Mouse (Mus musculus) liver, adult (tissue): ENCODE results near the gene Fam189a1.

Experiments
- GATA4 ChIP-seq: IDR thresholded peaks from 2 replicates; pipeline ENCODE4 v1.6.1; 2014; ENCODE audit warnings: mild to moderate bottlenecking, low read length; ENCODE audit not compliant: insufficient replicate concordance

The Fam189a1 gene

DNA sequence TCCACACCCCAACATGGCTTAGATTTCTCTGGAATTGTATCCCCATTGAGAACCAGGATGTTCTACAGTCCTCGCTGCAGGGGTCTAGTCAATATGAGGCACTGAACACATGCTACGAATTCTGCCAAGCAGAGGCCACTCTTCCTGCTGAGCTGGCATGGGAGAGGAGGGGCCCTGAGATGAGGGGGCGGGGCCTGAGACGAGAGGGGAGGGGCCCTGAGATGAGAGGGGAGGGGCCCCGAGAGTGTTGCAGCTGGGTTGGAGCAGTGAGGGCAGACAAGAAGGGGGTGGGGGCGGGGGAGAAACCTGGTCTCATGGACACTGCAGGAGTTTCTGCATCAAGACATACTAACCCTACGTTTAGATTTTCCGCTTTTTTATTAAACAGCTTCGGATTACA lies 82.2 kb downstream of the Fam189a1 start:
- TF ChIP-seq GATA4 = no peak

DNA sequence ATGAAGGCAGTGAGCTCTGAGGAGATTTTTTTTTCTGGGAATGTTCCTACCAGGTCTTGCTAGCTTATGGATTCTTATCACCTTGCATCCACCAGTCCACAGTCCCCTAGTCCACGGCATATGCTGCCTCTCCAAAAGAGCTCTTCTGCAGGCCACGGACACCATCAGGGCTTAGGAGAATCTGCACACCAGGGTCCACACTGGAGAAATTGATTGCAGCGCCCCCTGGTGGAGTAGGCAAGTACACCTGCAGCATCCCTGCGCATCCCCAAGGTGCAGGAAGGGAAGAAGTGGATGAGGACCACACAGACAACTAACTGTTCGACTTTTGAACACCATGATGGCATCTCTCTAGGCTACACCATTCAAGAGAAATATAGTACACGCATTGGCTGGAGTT lies 82.8 kb downstream of the Fam189a1 start:
- TF ChIP-seq GATA4 = no peak

DNA sequence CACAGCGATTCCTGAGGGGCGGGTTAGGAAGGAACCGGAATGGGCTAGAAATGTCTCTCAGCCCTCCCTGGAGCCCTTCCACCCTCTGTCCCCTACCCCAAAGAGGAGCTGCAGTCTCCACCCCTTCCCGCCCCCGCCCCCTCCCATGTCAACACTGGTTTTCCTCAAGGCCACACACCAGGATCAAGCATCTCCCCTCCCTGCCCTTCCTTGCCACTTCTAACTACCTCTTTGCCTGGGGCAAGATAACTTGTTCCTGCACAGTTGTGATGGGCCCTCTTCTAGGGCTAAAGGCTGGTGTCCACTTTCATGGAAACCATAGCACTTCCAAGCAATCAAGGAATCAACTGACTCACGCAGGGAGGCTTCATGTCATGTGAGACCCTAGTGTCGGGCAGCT lies 90.2 kb downstream of the Fam189a1 start:
- no peak for TF ChIP-seq GATA4

DNA sequence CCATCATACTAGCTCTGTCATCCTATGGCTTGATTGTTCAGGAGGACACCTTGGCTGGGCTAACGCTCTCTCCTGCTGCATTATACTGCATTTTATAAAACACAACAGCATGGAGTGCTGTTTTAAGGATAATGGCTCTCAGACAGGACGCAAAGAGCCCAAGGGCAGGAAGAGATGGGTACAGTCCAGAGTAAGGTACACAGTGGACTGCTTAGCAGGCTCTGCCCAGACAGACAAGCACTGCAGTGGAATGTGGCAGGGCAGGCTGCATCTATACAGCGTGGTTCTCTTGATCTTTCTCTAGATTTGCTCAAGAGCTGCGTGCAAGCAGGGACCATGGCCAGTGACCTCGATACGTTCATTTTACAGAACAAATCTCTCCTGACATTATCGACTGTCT lies 90.9 kb downstream of the Fam189a1 start:
- TF ChIP-seq GATA4 = no peak

DNA sequence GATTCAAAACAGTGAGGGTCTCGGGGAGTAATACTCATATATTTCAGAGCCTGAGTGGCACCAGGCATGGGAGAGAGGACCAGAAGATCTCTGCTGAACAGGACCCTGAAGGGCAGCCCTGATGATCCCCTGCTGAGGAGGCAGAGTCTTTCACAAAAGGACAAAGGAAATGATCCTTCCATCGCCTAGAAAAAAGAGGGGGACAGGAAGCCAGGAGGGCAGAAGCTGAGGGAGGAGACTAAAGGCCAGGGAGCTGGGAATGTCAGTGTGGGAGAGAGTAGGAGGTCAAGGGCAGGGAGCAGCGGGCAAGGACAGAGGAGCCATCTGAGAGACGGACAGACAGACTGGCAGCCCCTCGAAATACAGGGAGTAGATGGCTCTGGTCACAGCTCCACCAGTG lies 91.7 kb downstream of the Fam189a1 start:
- TF ChIP-seq GATA4 = no peak

DNA sequence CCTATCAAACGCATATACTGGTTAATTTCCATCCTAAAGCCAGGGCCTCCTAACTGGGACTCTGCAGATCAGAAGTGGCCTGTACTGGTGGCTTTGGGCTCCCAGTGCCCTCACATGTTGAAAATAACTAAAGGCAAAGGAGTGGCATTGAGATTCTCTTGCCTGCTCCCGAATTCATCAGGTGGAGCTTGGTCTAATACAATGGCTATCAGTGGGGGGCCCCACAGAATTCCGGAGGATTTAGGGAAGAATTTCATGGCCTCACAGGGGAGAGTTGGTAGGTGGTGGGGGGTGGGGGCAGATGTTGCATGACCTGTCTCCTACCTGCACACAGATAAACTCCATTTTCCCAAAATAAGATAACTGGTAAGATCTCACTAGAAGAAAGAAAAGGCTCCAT lies 92.3 kb downstream of the Fam189a1 start:
- no peak for TF ChIP-seq GATA4

DNA sequence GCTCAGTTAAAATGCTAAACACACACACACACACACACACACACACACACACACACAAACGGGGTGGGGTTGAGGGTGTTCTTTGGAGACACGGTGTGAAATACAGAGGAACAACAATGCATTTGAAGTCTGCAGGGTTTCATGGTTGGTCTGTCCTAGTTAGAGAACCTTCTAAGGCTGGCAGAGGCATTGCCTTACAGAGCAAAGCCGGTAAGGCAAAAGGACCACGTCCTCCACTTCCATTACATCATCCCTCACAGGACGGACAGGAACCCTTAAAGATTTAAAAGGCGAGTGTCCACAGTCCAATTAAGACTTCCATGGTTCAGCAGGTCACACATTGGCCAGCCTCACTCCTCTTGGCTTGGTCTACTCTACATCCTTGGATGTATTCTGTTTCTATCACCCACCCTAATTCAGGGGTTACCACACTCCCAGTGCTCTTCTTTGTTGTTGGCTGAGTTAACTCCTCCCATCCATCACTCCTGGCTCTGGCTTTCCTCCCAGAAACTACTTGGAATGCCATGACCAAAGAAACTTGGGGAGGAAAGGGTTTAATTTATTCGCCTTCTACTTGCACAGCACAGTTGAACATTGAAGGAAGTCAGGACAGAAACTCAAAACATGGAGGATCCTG lies 96.1 kb downstream of the Fam189a1 start:
- no peak for TF ChIP-seq GATA4

DNA sequence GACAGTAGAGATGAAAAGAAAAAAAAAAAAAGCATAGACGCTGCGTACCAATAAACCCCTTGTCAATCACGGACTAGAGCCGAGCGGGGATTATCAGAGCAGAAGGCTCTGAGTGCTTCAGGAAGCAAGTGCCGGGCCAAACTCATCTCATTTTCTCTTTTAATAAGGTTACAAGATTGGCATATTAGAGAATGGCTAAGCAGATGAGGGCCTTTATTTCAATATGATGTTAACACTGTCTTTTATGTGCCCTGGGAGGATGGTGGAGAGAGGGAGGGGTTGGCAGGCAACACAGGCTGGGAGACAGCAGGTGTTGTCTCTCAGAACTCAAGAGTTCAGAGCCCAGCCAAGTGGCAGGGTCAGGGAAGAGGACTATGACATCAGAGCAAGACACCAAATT lies 99.5 kb downstream of the Fam189a1 start:
- no peak for TF ChIP-seq GATA4

DNA sequence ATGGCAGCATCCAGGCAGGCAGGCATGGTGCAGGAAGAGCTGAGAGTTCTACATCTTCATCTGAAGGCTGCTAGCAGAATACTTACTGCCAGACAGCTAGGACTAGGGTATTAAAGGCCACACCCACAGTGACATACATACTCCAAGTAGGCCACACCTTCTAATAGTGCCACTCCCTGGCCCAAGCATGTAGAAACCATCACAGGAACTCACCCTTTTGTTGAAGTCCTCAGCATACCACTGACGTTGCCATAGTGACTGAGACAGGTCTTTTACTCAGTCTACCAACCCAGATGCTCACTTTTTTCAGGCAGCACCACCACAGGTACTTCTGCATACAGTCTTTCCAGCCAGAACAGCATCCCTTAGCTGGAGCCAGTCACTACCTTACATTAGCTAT lies 104.4 kb downstream of the Fam189a1 start:
- TF ChIP-seq GATA4 = no peak

DNA sequence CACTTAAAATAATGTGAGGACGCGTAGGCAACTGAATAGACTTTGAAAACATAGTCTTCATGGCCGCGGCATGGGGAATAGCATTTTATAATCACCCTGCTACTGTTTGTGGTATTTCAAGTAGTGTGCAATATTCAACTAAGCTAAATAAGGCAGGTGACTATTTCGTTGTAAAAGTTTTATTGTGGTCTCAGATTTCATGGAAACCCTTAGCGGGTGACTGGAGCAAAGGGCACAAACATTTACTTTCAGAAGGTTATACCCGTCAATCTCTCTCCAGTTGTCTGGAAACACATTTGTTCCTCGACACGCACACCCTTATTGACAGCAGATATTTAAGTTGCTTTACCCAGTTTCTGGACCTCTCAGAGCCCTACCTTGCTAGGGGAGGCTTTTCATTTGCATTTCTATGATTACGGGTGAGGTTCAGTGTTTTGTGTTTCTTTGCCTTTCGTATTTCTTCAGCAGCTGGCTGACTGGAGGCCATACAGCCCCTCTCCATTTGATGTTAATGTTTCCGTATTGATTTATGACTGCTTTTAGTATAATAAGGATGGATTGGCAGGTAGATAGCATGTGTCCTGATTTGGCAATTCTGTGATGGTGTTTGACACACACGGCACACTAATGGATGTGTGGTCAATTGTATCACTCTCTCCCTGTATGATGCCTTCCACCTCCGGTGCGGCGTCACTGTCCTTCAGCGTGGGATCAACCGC lies 107.0 kb downstream of the Fam189a1 start:
- no peak for TF ChIP-seq GATA4

DNA sequence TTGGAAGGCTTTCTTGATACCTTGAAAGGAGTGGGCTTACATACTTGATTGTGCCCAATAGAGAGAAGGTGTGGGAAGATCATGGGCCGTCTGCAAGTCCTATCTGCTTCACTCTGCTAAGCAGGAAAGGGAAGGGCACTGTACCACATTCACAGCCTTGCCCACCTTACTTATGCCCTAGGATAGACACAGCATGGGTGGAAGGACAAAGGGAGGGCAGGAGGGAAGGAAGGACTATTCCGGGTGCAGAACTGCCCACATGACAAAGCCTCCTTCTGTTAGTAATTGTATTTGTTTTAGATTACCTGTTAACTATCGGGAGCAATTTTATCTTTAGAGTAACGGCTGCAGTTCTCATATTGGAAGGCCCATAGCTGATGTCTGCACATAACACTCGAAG lies 108.7 kb downstream of the Fam189a1 start:
- TF ChIP-seq GATA4 = no peak

DNA sequence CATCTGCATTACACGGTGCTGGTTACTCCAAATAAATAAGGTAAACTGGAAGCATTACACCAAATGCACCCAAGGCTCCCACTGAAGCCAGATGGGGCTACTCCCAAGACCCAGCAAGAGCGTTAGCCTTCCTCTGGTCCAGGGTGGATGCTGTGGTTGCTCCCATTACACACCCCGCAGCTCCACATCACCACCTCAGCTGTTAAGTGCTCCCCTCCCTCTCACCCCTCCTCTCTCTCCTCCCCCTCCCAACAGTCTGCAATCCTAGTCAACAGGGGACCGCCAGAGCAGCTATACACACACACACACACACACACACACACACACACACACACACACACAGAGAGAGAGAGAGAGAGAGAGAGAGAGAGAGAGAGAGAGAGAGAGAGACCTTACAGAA lies 109.7 kb downstream of the Fam189a1 start:
- no peak for TF ChIP-seq GATA4

DNA sequence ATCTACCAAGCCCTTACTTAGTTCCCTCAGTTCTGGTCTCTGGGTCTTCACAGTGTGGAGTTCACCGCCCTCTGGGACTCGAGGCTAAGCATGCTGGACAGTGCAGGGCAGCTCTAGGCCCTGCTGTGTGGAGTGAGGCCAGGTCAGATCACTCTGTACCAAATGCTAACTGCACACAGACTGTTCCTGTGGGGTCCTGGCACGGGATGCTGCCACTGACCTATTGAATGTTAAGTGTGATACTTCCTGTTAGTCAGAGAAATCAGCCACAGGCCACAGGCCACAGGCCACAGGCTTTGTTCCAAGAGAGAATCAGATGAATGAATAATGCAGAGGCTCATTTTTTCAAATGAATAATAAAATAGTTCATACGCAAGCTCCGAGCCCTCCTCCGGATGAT lies 112.1 kb downstream of the Fam189a1 start:
- no peak for TF ChIP-seq GATA4

DNA sequence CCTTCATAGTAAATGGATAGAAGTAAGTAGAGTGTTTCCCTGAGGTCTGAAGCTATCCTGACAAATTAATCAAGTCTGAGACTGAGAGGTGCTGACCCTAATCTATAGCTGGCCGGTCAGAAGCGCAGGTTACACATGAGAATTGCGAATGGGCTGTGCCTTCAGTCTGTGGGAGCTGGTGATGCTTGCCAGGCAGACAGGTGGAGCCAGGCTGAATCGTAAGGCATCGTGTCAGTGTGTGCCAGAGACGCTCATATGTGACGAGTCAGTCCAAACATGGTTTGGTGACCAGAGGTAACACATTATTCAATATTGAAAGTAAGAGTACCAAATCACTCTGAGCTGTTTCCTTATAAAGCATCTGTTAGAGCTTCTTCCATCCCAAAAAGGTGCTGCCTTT lies 115.3 kb downstream of the Fam189a1 start:
- TF ChIP-seq GATA4 = no peak

DNA sequence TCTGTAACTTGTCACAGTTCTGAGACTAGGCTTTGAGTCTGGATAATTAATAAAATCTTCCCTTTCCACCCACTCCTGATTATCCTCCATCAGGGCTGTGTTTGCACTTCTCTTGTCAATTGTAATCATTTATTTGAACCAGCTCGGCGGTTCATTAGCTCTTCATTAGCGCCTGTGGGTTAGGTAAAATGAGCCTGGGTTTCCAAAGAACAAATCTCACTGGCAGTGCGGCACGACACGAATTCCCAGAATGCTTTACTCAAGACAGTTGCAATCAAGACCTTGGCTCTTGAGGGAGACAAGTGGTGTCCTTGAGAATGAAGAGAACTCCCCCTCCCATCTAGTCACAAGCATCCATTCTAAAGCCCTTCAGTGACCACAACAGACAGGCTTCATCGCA lies 124.6 kb downstream of the Fam189a1 start:
- TF ChIP-seq GATA4 = no peak

DNA sequence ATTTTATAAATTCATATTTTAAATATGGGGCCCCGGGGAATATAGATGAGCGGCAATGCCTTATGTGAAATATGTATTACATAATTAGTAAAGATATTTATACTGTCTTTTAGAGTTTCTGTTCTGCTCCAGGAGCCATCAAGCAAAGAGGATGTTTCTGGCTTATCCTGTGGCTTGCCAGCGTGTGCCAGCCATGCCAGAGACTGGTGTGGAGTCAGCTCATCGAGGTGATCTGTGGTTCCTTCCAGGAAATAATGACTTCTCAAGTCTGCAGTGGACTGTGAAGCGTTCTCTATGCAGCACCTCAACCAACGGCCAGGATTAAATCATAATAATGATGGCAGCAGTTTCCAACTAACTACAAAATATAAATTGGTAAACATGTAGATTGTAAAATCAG lies 125.2 kb downstream of the Fam189a1 start:
- TF ChIP-seq GATA4 = no peak

DNA sequence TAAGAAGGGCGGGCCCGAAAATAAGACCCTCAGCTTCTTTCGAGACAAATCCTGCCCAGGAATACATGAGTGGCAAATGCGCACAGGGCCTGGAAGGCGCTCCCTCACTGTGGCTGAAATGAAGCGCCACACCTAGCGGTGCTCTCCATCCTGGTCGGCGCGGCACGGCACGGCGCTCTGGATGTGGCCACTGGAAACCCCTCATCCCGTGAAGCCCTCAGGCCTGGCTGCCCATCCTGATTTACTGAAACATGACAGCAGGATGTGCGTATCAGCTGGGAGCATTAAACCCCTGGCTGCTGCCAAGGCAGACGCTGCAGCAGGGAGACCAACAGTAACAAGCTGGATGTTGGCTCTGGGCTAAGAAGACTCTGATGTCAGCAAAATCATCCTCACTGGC lies 126.4 kb downstream of the Fam189a1 start:
- TF ChIP-seq GATA4 = no peak
